Mouse (Mus musculus): Measurements from ENCODE around the gene Cys1.
"Not testable (repeated sequence)": the region's sequence is repeated elsewhere in the genome, so short reads cannot be mapped to it uniquely, and the experiment has no call there.

The Cys1 gene

GRCm38 (mm10) chr12:24681286-24682023, at the start of gene Cys1:
Gene Cys1 (minus strand): TSS chr12:24681813.
- DNase-seq, result no peak

DNA sequence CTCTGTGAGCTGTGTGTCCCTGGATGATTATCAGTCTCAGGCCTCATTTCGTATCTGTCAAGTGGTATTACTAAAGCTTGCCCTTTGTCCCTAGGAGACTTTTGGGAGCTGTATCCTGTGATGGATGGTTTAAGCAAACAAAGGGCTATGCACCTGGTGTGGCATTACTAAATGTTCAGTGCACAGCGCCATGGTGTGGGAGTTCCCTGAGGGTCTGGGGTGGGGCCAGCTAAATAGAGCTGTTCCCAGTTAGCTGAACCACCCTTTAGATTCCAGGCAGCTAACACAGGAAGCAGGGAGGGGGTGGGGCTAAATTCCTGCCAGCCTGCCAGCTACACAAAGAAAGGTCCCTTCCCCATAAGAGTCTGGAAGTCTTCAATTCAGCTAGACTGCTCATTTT, 42.8 kb upstream of the Cys1 start:
- DNase-seq, result no peak

DNA sequence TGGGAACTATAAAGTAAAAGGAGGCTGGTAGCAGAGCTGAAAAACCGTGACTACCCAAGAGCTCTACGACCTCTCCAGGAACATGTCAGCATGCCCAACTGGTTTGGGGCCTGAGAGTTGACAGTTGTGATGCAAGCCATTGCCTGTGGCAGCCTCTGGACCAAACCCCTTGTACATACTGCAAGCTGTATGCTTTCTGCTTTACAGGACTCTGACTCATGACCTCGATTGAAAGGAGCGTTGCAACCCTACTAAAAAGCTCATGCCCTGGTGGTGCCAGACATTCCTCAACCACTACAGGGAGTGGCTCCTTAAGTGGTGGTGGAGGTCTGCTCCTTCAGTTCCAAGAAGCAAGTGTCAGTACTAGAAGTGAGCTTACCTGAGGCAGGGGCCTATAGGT, 42.2 kb upstream of the Cys1 start:
- no peak for DNase-seq

GRCm38 (mm10) chr12:24723434-24723833, 41.8 kb upstream of the Cys1 start:
- no peak for DNase-seq

- DNase-seq, result peak; percentile 53
These were observed 35.2 kb upstream of the Cys1 start for GRCm38 (mm10) chr12:24716721-24717301.

DNA sequence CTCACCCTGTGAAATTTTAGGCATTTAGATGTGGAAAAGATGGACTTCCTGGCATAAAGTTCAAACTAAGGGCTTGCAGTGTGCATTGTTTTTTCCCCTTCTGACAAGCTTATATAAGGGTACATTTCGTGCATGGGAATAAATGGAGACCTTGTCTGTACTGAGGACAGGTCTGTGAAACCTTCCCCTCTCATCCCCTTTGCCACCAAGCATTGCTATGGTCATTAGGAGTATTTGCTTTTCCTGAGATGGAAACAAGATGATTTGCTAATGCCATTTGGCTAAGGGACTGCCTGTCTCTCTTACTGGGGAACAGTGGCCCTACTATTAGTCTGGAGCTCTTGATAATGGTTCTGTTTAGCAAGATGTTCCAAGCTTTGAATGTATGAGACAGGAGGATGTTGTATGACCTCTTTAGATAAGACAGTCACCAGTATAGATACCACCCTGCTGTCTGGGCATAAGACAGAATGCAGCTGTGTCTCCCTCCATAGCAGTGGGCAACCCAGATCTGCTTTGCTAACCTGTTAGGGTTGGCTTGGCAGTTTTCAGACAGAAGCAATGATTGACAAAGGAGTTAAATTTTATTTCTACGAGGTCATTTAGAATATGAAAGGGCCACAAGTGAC, 33.8 kb upstream of the Cys1 start:
- DNase-seq, result no peak

- no peak for DNase-seq
These were observed 33.1 kb upstream of the Cys1 start for GRCm38 (mm10) chr12:24714579-24715255.

- no peak for DNase-seq
These were observed 30.8 kb upstream of the Cys1 start for GRCm38 (mm10) chr12:24712396-24712795.

DNA sequence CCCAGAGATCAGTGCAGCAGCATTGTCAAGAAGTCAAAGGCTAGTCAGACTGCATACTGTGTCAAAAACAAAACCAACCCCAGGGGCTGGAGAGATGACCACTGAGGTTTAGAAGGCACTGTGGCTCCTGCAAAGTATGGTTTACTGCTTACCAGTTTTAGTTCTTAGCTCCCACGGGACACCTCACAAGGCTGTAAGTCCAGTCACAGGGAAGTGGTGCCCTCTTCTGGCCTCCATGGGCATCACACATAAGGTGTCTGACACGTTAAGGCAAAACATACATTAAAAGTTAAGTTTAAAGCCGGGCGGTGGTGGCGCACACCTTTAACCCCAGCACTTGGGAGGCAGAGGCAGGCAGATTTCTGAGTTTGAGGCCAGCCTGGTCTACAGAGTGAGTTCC, 29.1 kb upstream of the Cys1 start:
- peak; percentile 49 for DNase-seq

- peak; percentile 52 for DNase-seq
These were observed 28.4 kb upstream of the Cys1 start for GRCm38 (mm10) chr12:24709831-24710508.

- peak; percentile 47 for DNase-seq
These were observed 27.8 kb upstream of the Cys1 start for GRCm38 (mm10) chr12:24709409-24709808.

DNA sequence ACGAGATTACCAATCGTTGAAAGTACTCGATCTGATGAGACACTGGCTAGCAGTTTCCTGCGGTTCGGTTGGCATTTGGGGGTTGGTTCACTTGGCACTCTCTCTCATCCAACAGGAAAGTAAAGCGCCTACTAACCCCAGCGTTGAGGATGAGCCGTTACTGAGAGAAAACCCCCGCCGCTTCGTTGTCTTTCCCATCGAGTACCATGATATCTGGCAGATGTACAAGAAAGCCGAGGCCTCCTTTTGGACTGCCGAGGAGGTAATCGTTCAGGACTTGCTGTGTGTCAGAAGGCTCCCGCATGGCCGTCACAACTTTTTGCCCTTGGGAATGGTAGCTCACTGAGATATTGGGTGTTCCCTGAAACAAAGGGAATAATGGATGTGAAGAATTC, 27.2 kb upstream of the Cys1 start:
- no peak for DNase-seq

DNA sequence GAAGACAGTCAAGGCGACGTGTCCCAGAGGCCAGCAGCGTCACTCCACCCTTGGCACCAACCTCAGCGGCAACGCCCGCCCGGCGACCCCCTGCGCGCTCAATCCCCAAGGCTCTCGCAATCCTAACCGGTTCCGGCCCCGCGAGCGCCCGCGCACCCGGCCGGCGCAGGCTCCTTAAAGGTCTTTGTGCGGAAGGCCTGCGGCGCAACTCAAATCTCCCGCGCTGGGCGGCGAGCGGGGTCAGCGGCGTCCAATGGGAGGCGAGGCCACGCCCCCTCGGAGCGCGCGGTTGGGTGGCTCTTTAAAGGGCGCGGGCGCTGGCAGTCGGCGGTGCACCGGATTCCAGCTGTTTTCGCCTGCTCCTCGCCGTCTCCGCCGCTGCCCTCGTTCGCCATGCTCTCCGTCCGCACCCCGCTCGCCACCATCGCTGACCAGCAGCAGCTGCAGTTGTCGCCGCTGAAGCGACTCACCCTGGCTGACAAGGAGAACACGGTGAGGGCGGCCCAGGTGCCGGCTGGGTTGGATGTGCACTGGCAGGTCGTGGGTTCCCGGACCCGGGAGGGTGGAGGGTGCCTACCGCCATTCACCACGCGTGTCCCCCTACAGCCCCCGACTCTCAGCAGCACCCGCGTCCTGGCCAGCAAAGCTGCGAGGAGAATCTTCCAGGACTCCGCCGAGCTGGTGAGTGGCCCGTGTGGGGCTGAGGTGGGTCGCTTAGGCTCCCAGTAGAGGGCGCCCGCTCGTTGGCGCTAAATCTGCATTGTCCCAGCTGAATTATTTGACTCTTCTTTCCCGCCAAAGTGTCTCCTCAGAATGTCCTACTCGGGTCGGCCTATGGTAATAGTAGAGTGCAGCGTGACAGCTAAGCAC, 26.6 kb upstream of the Cys1 start, which contains the start of gene Rrm2:
Gene Rrm2 (plus strand): TSS at position 288 of the 870 bp plus-strand sequence.
- peak; percentile 98 for DNase-seq

DNA sequence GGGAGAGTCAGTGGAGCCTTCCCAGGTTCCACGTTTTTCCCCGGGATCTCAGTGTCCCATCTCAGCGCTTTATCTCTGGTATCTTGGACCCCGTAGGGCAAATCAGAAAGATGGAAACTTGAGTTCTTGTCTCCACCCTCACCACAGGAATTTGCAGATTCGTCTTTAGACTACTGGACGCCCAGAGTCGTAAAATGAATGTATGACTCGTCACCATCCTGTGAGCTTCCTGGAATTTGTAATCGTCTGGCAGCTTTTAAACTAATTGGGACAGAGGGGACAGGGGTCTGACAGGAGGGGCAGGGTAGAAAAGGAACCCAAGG, 25.8 kb upstream of the Cys1 start:
- no peak for DNase-seq

DNA sequence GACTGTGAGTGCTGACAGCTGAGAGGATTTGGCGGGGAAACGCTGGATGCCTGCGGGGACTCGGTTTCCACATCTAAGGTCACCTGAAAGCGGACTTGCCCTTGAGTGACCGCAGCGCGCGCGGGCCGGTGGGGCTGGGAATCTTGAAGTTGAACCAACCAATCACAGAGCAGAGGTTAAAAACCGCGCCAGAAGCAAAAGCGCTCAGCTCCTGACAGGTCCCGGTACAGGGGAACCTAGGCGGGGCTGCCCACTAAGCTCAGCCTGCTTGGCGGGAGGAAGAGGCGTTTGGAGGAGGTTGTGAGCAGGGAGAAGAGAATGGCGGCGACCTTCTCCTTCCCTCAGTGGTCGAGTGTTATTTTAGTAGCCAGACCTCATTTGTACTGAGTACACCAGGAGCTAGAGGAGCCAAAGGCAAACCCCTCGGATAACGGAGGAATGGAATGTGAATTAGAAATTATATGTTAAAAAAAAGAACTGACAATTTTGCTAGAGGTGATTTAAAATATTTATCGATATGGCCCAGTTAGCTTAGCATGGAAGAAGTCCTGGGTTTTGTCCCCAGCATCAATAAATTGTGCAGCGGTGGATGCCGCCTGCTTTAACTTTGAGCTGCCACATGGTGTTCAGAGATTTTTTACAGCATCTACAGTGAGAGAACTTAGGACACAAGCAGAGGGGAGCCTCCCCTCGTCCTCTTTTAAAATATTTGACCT, 25.3 kb upstream of the Cys1 start:
- peak; percentile 73 for DNase-seq

- DNase-seq, result no peak
These were observed 24.1 kb upstream of the Cys1 start for GRCm38 (mm10) chr12:24705502-24706263.

GRCm38 (mm10) chr12:24703013-24703412, 21.4 kb upstream of the Cys1 start:
- DNase-seq, result no peak

DNA sequence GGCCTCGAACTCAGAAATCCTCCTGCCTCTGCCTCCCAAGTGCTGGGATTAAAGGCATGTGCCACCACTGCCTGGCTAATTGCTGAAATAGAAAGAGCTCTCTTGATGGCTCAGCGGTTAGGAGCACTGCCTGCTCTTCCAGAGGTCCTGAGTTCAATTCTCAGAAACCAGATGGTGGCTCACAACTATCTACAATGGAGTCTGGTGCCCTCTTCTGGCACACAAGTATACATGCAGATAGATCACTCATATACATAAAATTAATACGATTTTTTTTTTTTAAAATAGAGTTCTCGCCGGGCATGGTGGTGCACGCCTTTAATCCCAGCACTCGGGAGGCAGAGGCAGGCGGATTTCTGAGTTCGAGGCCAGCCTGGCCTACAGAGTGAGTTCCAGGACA, 20.0 kb upstream of the Cys1 start:
- DNase-seq, result not testable (repeated sequence)

- DNase-seq, result no peak
These were observed 18.0 kb upstream of the Cys1 start for GRCm38 (mm10) chr12:24699578-24699977.

- no peak for DNase-seq
These were observed 16.9 kb upstream of the Cys1 start for GRCm38 (mm10) chr12:24698514-24698913.
